Mouse (Mus musculus): ENCODE data around the gene Ifnl2.

- TF ChIP-seq POLR2A (IDR thresholded peaks at IDR 0.05; ENCODE audit: borderline replicate concordance, insufficient read depth, low read length) (no peak), CTCF (IDR thresholded peaks at IDR 0.05; ENCODE audit: borderline replicate concordance, insufficient read depth, low read depth, low read length) (no peak)
Measured at GRCm38 (mm10) chr7:28476191-28476590, 34.1 kb downstream of the Ifnl2 start.

Measured in cerebellum, adult 2 months (tissue).